Mouse (Mus musculus): ENCODE measurements around the gene Tbce.

GRCm38 (mm10) chr13:14004999-14005398, 34.4 kb downstream of the Tbce start:
- no peak; a peak in 1 of 4 replicates for TF ChIP-seq POLR2A (IDR thresholded peaks at IDR 0.05; ENCODE audit: control insufficient read depth in 1 of 2, insufficient read depth in 1 of 2, low read depth in 1 of 2, low read length in 2 of 2, poor library complexity in 1 of 2)
- TF ChIP-seq CTCF (IDR thresholded peaks at IDR 0.05 in 2 of 3, conservative IDR thresholded peaks at IDR 0.05 in 1 of 3; ENCODE audit: control insufficient read depth in 1 of 3, insufficient read depth in 1 of 3, low read depth in 2 of 3, low read length in 3 of 3, poor library complexity in 1 of 3, severe bottlenecking in 1 of 3): no peak
- TF ChIP-seq ZKSCAN1 (IDR thresholded peaks at IDR 0.05; ENCODE audit: low read depth, low read length): no peak

All from MEL (cell line).